Mouse (Mus musculus) heart, postnatal 0 days (tissue): ENCODE data around the gene Cdkn2aip. TPM values are rescaled to one million over a fixed set of nuclear protein-coding genes. Genes with fewer than 3 reads are reported as not detected.

Source experiments
- ATAC-seq: fragments of 200-750 bp; cut with Nextera tagmentation; 2 replicates; pipeline ENCODE4 v1.8.0; 2017; ENCODE audit warnings: low read depth, moderate number of reproducible peaks, moderate library complexity; ENCODE audit not compliant: insufficient read depth
- DNase-seq: peaks from one replicate; pipeline ENCODE4 v3.0.0-alpha.2; 2016; ENCODE audit warnings: low spot score
- H3K27ac ChIP-seq: fragments of 300-500 bp; sonication (generic); 2 replicates; pipeline ENCODE4 v1.5.1; 2014; ENCODE audit warnings: low read depth, mild to moderate bottlenecking
- H3K27me3 ChIP-seq: fragments of 300-500 bp; sonication (generic); 2 replicates; pipeline ENCODE4 v1.6.1; 2014; ENCODE audit warnings: low read length, mixed read lengths; ENCODE audit not compliant: control insufficient read depth, insufficient read depth
- H3K36me3 ChIP-seq: fragments of 300-500 bp; sonication (generic); replicated peaks from 2 replicates; pipeline ENCODE4 v1.6.1; 2014; ENCODE audit warnings: low read length, mixed read lengths; ENCODE audit not compliant: control insufficient read depth, insufficient read depth
- H3K4me1 ChIP-seq: fragments of 300-500 bp; sonication (generic); 2 replicates; pipeline ENCODE4 v1.6.1; 2014; ENCODE audit warnings: antibody characterized with exemption; ENCODE audit not compliant: control insufficient read depth, insufficient read depth
- H3K4me2 ChIP-seq: fragments of 300-500 bp; sonication (generic); 2 replicates; pipeline ENCODE4 v1.6.1; 2014; ENCODE audit warnings: low read depth, mild to moderate bottlenecking, low read length, moderate library complexity
- H3K4me3 ChIP-seq: fragments of 300-500 bp; sonication (generic); 2 replicates; pipeline ENCODE4 v1.5.1; 2014; ENCODE audit warnings: low read depth, low read length
- H3K9ac ChIP-seq: fragments of 300-500 bp; sonication (generic); replicated peaks from 2 replicates; pipeline ENCODE4 v1.6.1; 2014; ENCODE audit warnings: low read depth, low read length, mixed read lengths
- H3K9me3 ChIP-seq: fragments of 300-500 bp; sonication (generic); replicated peaks from 2 replicates; pipeline ENCODE4 v1.6.1; 2016; ENCODE audit warnings: low read length; ENCODE audit not compliant: control insufficient read depth
- CTCF ChIP-seq: IDR thresholded peaks from 2 replicates; pipeline ENCODE4 v1.5.1; 2016; ENCODE audit warnings: antibody characterized with exemption, control low read depth, low read depth
- EP300 ChIP-seq: IDR thresholded peaks from 2 replicates; pipeline ENCODE4 v1.6.1; 2016; ENCODE audit warnings: antibody characterized with exemption, low read depth
- WGBS: fragments of 180-500 bp; shearing (Covaris S2); extraction: QIAGEN DNeasy Blood & Tissue Kit; methylation state at CpG from one replicate; pipeline ENCODE4 v1.1.7; 2014; 5-methylcytosine and 5-hydroxymethylcytosine counted together
- polyA plus RNA-seq: library from polyadenylated mRNA; unstranded; fragments of >200 nt; fragmentation: Nextera tagmentation; extraction: Ambion mirVana; gene quantifications from 2 replicates; pipeline ENCODE4 v1.2.1, GENCODE M21; 2015
- total RNA-seq: library from RNA; depleted of rRNA; stranded (reverse); fragments of >200 nt; gene quantifications from 2 replicates; pipeline ENCODE4 v1.2.3, GENCODE M21; 2014; ENCODE audit warnings: low replicate concordance; rRNA removed

Gene Cdkn2aip
- total and polyA plus RNA-seq, 2 experiments from 2014 or later: 4.0 to 11.2 TPM

DNA sequence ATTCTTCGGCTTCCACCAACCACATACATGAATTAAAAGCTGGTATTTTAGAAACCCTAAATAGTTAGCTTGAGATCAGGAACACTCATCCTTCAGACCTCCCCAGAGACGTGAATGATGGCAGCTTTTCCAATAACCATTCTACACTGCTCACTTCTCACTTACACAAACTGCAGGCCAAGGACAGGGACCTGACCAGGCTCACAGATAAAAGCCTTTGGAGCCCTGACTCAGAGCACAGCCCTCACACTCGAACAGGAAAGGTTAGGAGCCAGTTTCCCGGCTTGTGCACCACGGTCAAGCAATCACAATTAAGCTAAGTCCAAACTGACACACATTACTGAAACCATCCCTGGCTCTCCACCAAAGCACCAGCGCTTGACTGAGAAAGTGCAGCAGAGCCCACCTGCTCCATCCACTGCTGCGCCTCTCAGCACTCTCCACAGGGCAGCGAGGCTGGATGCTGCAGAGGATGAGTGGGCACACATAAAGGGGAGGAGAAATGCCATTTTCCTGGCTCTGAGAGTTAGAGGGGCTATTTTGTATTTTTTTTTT lies 49.4 kb downstream of the Cdkn2aip start:
- no peak overlapping the region for H3K4me3 ChIP-seq

DNA sequence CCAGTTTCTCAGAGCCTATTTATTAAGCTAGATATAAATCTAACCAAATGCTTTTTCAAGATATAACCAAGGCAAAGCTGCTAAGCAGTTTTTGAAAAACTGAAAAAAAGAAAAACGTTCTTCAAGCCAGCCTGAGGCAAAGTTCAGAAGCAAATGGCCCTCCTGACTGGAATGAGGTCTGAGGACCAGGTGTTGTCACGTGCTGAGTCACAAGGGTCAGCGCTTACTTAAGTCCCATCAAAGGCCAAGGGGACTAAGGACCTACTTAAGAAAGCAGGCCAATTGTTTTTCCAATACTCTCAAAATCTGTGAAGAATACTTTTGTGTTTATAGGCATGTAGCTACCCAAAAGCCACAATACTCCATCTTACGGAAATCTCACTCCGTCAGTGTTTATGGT lies 50.5 kb downstream of the Cdkn2aip start:
- Histone ChIP-seq H3K36me3 (peaks cover 18% of the 10 kb centered on the region), H3K4me1 (no peaks in the 10 kb centered on the region), H3K4me3 (no peak overlapping the region), H3K4me2 (no peak overlapping the region), H3K27ac (no peak overlapping the region), H3K27me3 (no peaks in the 10 kb centered on the region), H3K9ac (no peak overlapping the region), H3K9me3 (no peaks in the 10 kb centered on the region)
- DNase-seq (no peak), ATAC-seq (no peak)
- WGBS: 87% methylated on average over 5 of the region's 5 CpGs
- no peak for TF ChIP-seq CTCF
- no peak for TF ChIP-seq EP300

More for the DNA sequence above, 49.4 kb downstream of the Cdkn2aip start:
- Histone ChIP-seq H3K27me3 (no peaks in the 10 kb centered on the region), H3K36me3 (peaks cover 27% of the 10 kb centered on the region), H3K4me1 (no peaks in the 10 kb centered on the region), H3K9me3 (no peaks in the 10 kb centered on the region), H3K4me2 (no peak overlapping the region), H3K9ac (no peak overlapping the region), H3K27ac (no peak overlapping the region)
- DNase-seq (no peak), ATAC-seq (no peak)
- TF ChIP-seq EP300: no peak
- no peak for TF ChIP-seq CTCF
- 84% methylated on average over 8 of the region's 8 CpGs for WGBS

DNA sequence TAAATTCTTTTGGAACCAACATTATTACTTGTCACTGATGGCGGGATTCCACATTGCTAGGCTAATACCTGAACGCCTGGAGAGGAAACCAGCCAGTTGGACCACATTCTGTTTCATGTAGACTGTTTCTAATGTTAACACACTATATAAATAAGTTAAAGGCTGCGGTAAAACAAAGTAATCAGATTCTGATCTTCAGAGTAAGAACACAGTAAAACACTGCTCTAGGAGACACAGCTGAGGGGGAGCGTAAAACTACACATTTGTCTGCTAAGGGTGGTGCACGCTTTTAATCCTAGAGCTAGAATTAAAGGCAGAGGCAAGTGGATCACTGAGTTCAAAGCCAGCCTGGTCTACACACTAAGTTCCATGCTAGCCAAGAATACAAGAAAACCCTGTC lies 51.0 kb downstream of the Cdkn2aip start:
- no peak for DNase-seq
- Histone ChIP-seq H3K36me3 (peaks cover 13% of the 10 kb centered on the region), H3K27ac (no peak overlapping the region), H3K4me2 (no peak overlapping the region), H3K4me3 (no peak overlapping the region), H3K4me1 (no peaks in the 10 kb centered on the region), H3K9ac (no peak overlapping the region), H3K27me3 (no peaks in the 10 kb centered on the region), H3K9me3 (no peaks in the 10 kb centered on the region)
- TF ChIP-seq EP300 (no peak), CTCF (no peak)
- ATAC-seq: no peak
- WGBS: 92% methylated on average over 5 of the region's 5 CpGs

GRCm38 (mm10) chr8:47660394-47660793 lies 53.3 kb downstream of the Cdkn2aip start:
- Histone ChIP-seq H3K27me3 (no peaks in the 10 kb centered on the region), H3K9ac (no peak overlapping the region), H3K36me3 (0 out of 2 replicates have a peak, but pooled peaks cover 3% of the 10 kb centered on the region), H3K4me1 (no peaks in the 10 kb centered on the region), H3K27ac (no peak overlapping the region), H3K9me3 (no peaks in the 10 kb centered on the region), H3K4me3 (no peak overlapping the region), H3K4me2 (no peak overlapping the region)
- WGBS: 80% methylated on average over 7 of the region's 7 CpGs
- DNase-seq: no peak
- ATAC-seq: no peak
- TF ChIP-seq CTCF (no peak), EP300 (no peak)

- 87% methylated on average over 5 of the region's 5 CpGs for WGBS
- Histone ChIP-seq H3K4me3 (no peak overlapping the region), H3K27me3 (no peaks in the 10 kb centered on the region), H3K36me3 (no peaks in the 10 kb centered on the region), H3K27ac (no peak overlapping the region), H3K9ac (no peak overlapping the region), H3K4me2 (no peak overlapping the region), H3K9me3 (no peaks in the 10 kb centered on the region), H3K4me1 (no peaks in the 10 kb centered on the region)
- ATAC-seq: no peak
- TF ChIP-seq CTCF: no peak
- no peak for TF ChIP-seq EP300
- no peak for DNase-seq
Observed at GRCm38 (mm10) chr8:47659463-47659862, 54.3 kb downstream of the Cdkn2aip start.

Other genes with a start within 250 kb of the Cdkn2aip start
- gene Trappc11, start 180.5 kb downstream of the Cdkn2aip start, total RNA-seq: 23.1 and 26.7 TPM in 2 replicates
- gene Trappc11, start 180.5 kb downstream of the Cdkn2aip start, polyA plus RNA-seq: 14.0 TPM in 2 replicates
- 13.3 and 23.8 TPM in 2 replicates for gene Rwdd4a, start 180.3 kb downstream of the Cdkn2aip start, total RNA-seq
- gene Rwdd4a, start 180.3 kb downstream of the Cdkn2aip start, polyA plus RNA-seq: 42.4 and 44.5 TPM in 2 replicates
- gene Ing2, start 38.4 kb downstream of the Cdkn2aip start, total RNA-seq: 3.0 and 10.8 TPM in 2 replicates
- 4.1 and 5.8 TPM in 2 replicates for gene Ing2, start 38.4 kb downstream of the Cdkn2aip start, polyA plus RNA-seq
- not detected in 2 replicates for gene Cldn24, start 108.2 kb upstream of the Cdkn2aip start, total RNA-seq
- not detected in 2 replicates for gene Cldn24, start 108.2 kb upstream of the Cdkn2aip start, polyA plus RNA-seq
- gene Cldn22, start 110.5 kb upstream of the Cdkn2aip start, total RNA-seq: not detected in 2 replicates
- not detected in 2 replicates for gene Cldn22, start 110.5 kb upstream of the Cdkn2aip start, polyA plus RNA-seq